Mouse (Mus musculus) brain, embryonic 14.5 days (tissue): ENCODE measurements around the gene Mgat4d.

Source experiments
- CTCF ChIP-seq: fragments of 200-500 bp; IDR thresholded peaks from 2 replicates; pipeline ENCODE4 v1.5.1; 2012; ENCODE audit warnings: inconsistent platforms, mild to moderate bottlenecking, moderate library complexity, borderline replicate concordance; ENCODE audit not compliant: insufficient read depth, insufficient read length; ENCODE audit errors: extremely low read depth
- POLR2A ChIP-seq: fragments of 200-500 bp; IDR thresholded peaks from 2 replicates; pipeline ENCODE4 v1.6.1; 2012; ENCODE audit warnings: mild to moderate bottlenecking, inconsistent platforms, borderline replicate concordance; ENCODE audit not compliant: poor library complexity, insufficient read depth, insufficient read length, severe bottlenecking; ENCODE audit errors: extremely low read depth

DNA sequence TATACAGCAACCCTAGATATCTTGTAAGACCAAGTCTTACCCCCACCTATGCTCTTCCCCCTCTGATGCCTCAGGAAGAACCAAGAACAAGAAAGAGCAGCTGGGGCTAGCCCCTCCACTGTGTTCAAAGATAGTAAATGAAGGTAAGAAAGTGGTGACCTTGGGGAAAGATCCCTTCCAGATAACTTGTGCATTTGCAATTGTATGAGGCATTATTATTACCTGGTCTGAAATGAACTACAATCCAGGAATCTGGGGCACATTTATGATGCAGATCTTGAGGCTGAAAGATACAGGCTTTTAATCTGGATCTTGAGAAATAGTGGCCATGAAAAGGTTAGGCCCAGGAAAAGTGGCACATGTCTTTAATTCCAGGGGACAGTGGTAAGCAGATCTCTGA is 29.0 kb downstream of the Mgat4d start:
- TF ChIP-seq CTCF (no peak), POLR2A (no peak)
